Mouse (Mus musculus): ENCODE results near the gene Gm11985. TPM values are rescaled to one million over a fixed set of nuclear protein-coding genes. Genes with fewer than 3 reads are reported as not detected.

Gene Gm11985
- total RNA-seq, 1 experiment from 2014 or later = not detected

DNA sequence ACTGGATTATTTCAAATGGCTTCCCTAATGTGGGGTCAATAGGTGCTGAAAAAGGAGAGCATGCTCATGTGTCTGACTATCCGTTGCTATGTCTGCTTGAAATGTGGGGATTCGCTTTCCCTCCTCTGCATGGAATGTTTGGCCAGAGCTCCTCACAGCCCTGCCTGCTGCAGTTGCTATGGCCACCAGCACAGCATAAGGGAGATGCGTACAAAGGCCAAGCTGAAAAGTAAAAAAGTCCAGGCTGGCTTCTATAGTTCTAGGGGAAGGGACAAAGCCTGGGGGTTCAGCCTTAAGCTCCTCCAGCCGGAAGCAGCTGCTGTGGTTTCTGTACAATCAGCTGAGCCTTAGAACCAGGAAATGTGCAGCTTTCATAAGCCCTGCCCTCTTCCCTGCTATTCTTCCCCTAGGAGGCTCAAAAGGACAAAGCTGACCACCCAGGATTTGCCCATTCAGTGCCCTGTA, 27.7 kb downstream of the Gm11985 start:
- ATAC-seq (replicated peaks; ENCODE audit: low read depth, poor library complexity, severe bottlenecking) = 0 out of 2 replicates have a peak, but pooled peaks have one; percentile 29

DNA sequence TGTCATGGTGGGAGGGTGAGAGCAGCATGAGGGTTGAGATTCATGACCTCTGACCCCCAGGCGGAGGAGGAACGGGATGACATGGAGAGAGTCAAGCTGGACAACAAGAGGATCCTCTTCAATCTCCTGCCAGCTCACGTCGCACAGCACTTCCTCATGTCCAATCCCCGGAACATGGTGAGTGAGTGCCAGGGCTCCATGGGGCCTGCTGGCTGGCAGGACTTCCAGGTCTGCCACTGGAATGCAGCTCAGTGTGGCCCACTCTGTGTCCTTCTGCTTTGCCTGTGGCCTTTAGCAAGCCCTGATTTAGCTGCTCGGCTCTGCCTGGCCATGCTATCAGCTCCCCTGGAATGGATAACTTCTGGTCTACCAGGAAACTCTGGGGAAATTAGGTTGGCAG, 28.2 kb downstream of the Gm11985 start:
- no peak for ATAC-seq (replicated peaks; ENCODE audit: low read depth, poor library complexity, severe bottlenecking)

DNA sequence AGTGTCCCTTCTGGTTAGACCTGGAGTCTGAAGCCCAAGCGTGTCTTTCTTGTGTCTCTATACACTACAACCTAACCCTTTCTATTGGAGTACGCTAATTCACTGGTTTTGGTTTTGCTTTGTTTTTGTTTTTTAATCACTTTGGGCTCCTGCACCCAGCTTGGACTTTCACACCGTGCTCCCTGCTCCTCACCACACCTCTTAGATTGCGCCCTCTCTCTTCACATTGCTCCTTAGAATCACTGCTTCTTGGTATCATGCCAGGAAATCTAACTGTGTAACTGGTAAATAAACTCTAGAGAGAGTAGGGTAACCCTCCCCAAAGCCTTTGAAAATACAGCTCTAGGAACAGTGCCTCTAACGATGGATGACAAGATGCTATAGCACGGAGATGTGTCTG, 30.2 kb downstream of the Gm11985 start:
- ATAC-seq (replicated peaks; ENCODE audit: low read depth, poor library complexity, severe bottlenecking) = no peak

DNA sequence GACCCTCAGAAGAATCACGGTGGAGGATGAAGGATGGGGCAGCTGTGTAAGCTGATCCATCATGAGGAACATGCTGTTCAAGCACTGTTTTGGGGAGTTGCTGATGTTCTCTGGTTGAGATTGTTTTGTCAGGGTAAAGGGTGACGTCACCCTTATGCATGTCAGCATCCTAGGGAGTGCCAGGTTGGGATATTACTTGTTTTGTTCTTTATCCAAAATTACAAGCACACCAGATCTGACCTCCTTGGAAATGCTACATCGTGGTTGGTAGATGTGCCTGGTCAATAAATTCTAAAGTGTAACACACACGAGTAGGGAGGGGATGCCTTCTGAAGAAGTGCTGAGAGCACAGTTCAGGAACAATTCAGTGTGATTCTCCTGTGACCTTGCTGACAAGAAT, 31.9 kb downstream of the Gm11985 start:
- ATAC-seq (replicated peaks; ENCODE audit: low read depth, poor library complexity, severe bottlenecking) = no peak

DNA sequence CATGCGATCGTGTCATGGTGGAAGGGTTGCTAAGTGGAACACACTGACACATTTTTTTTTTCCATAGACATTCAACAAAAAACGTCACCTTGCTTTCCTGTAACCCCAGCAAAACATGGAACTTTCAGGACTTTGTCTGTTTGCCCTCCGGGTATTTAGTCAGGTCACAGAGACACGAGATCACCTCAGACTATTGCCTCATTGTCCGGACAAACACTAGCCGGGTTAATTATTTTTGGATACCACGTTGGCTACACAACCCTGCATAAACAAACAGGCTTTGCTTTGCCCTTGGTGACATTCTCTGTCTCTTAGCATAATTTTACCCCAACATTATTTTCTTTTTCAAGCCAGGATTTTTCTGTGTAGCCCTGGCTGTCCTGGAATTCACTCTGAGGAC, 35.3 kb downstream of the Gm11985 start:
- no peak for ATAC-seq (replicated peaks; ENCODE audit: low read depth, poor library complexity, severe bottlenecking)

GRCm38 (mm10) chr11:7152371-7152770, 36.0 kb downstream of the Gm11985 start:
- ATAC-seq (replicated peaks; ENCODE audit: low read depth, poor library complexity, severe bottlenecking) = no peak

GRCm38 (mm10) chr11:7150511-7150910, 37.9 kb downstream of the Gm11985 start:
- no peak for ATAC-seq (replicated peaks; ENCODE audit: low read depth, poor library complexity, severe bottlenecking)

DNA sequence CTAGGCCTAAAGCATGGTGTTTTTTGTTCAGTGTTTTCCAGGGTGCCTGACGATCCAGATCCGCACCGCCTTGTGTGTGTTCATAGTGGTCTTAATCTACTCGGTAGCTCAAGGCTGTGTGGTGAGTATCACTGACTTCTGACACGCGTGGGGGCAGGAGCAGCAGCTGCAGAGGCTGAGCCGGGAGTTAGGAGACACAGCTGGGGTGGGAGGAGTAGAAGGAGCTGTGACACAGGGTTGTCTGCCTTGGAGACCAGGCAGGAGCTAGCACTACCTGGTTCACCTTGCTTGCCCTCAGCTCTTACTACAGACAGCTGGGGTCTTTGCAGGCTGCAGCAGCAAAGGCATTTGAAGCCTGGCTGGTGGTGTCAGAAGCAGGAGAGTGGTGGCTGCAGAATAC, 38.9 kb downstream of the Gm11985 start:
- ATAC-seq (replicated peaks; ENCODE audit: low read depth, poor library complexity, severe bottlenecking) = no peak

GRCm38 (mm10) chr11:7147945-7148344, 40.4 kb downstream of the Gm11985 start:
- ATAC-seq (replicated peaks; ENCODE audit: low read depth, poor library complexity, severe bottlenecking) = no peak

DNA sequence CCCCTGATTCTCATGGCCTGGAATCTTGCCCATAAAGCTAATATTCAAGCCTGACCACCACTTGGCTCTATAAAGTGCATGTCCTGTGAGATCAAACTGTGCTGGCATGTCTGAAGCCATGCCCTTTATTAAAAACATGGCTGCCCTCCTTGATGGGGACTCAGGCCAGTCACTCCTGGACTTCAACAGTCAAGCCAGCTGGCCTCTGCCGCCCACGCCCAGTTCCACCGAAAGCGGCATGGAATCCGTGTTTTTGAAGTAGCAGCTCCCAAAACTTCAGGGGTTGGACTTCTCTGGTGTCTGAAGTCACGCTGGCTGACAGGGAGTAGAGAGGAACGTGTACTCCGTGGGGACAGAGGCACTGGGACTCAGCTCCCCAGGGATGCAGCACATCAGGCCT, 40.8 kb downstream of the Gm11985 start:
- no peak for ATAC-seq (replicated peaks; ENCODE audit: low read depth, poor library complexity, severe bottlenecking)

- ATAC-seq (replicated peaks; ENCODE audit: low read depth, poor library complexity, severe bottlenecking) = no peak
Measured at GRCm38 (mm10) chr11:7145221-7145620, 43.1 kb downstream of the Gm11985 start.

DNA sequence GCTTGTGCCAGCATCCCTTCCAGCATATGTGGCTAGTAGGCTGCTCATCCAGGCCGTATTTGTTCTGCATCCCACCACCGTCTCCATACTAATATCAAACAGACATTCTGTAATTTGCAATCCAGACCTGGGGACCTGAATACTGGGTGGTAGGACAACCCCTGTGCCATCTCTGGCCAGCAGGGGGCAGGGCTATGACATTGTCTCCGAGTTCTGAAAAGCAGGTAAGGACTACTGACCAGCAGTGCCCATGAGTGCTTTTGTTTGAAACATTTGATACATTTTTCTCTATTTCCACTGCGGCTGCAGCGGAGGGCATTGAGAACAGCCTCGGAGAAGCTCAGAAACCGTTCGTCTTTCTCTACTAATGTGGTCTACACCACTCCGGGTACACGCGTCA, 44.0 kb downstream of the Gm11985 start:
- ATAC-seq (replicated peaks; ENCODE audit: low read depth, poor library complexity, severe bottlenecking) = no peak

DNA sequence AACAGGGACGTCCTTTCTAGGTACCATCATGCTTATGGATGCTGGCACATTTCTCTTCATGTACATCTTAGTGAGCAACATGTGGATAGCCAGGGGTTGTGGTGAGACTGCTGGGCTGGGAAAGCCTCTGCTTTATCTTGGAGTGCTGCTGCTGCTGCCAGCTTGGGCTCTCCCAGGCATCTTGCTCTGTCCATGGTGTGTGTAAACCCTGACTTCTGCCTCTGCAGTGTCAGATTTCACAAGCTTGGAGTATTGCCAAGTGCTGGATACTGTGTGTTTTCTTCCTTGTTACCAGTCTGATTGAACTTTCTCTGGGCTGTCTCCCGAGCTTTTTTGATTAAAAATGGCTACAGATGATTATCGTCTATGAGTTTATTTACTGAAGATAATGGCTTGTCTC, 45.6 kb downstream of the Gm11985 start:
- ATAC-seq (replicated peaks; ENCODE audit: low read depth, poor library complexity, severe bottlenecking) = no peak

- ATAC-seq (replicated peaks; ENCODE audit: low read depth, poor library complexity, severe bottlenecking) = peak; percentile 39; the same call in 1 of the 2 replicates
Measured at GRCm38 (mm10) chr11:7140449-7140848, 47.9 kb downstream of the Gm11985 start.

DNA sequence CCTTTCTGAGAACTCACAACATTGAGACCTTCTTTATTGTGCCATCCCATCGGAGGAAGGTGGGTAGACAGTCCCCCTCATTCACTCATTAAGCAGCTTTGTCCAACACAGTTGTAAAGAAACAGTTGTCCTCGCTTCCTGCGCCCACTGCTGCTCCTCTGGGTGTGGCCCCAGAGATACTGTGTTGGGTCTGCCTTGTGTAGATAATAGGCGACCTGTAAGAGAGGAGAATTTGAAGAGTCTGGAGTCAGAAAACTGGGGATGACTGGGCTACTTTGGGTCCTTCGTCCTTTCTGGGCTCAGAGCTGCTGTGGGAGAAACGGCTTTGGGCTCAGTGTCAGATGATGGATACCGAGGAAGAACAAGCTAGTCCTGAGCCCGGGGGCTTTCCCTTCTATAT, 50.0 kb downstream of the Gm11985 start:
- ATAC-seq (replicated peaks; ENCODE audit: low read depth, poor library complexity, severe bottlenecking) = no peak

DNA sequence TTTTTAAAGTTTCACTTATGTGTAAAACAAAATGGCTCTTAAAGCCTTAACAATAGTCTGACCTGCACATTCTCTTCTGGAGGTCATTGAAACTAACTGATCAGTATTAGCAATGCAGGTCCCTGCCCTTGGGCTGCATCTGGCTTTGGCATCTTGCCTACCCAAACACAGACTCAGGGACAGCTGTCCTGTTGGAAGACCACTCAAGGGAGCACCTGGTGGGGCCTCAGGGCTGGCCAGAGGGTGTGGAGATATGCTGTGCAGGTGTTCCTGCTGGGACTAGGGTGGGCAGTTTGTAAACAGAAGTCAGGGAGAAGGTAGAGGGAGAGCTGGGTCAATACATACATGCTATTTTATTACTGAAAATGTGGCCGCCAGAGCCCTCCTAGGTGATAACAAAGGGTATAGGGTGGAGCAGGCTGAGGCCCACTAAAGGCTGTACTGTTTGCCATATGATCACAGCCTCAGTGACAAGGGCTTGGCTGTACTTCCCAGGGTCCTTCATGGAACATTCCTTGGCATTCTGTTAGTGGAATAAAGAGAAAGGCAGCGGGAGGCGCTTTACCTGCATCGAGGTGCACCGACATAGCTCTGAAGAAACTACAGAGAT, 52.0 kb downstream of the Gm11985 start:
- no peak for ATAC-seq (replicated peaks; ENCODE audit: low read depth, poor library complexity, severe bottlenecking)

- ATAC-seq (replicated peaks; ENCODE audit: low read depth, poor library complexity, severe bottlenecking) = no peak
Measured at GRCm38 (mm10) chr11:7135763-7136162, 52.6 kb downstream of the Gm11985 start.

DNA sequence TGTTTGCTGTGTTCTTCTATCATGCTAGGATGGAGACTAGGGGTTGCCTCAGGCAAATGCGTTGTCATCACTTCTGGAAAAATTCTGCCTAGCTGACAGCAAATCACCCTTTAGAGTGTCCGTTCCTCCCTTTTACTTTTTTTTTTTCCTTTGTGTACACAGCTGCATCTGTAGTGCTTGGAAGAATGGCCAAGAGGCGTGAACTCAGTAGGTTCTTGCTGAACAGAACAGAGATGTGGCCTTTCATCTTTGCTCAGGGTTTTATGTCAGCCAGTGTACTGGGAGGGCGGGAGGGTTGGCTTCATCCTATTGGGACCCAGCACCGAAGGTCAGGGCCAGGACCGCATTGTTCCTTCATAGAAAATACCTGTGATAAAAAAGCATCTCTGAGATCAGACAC, 53.1 kb downstream of the Gm11985 start:
- no peak for ATAC-seq (replicated peaks; ENCODE audit: low read depth, poor library complexity, severe bottlenecking)

DNA sequence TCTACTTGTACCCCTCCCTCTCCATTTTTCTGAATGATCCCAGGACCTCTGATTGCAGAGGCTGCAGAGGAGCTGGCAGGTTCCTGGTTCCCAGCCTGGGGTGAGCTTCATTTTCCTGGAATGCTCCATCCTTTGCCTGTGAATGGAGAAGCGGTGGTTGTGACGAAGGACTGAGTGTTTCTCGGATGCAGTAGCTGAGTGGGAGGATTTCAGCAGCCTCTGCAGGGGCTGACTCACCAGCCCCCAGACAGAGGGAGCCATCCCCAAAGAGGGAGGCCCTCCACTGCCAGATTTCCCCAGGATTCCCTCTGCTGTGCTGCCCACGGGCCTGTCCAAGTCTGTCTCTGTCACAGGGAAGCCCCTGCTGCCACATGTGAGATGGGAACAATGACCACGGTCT, 54.0 kb downstream of the Gm11985 start:
- ATAC-seq (replicated peaks; ENCODE audit: low read depth, poor library complexity, severe bottlenecking) = no peak

GRCm38 (mm10) chr11:7133736-7134135, 54.6 kb downstream of the Gm11985 start:
- no peak for ATAC-seq (replicated peaks; ENCODE audit: low read depth, poor library complexity, severe bottlenecking)

Data from common myeloid progenitor, adult 5-6 weeks (primary cell).